Mouse (Mus musculus) gastrocnemius, adult 2 months (tissue): ENCODE results near the gene Kmt2d. TPM values are rescaled to one million over a fixed set of nuclear protein-coding genes. Genes with fewer than 3 reads are reported as not detected.

Experiments used
- DNase-seq: peaks from one replicate; pipeline ENCODE4 v3.0.0; 2022
- H3K27ac ChIP-seq: fragments of 200-600 bp; 2 replicates; pipeline ENCODE4 v1.8.1; 2022; ENCODE audit warnings: mild to moderate bottlenecking
- H3K4me3 ChIP-seq: fragments of 200-600 bp; 2 replicates; pipeline ENCODE4 v1.8.1; 2022; ENCODE audit warnings: mild to moderate bottlenecking, moderate library complexity
- CTCF ChIP-seq: fragments of 200-600 bp; IDR thresholded peaks from 2 replicates; pipeline ENCODE4 v1.8.1; 2022; ENCODE audit warnings: antibody characterized with exemption, mild to moderate bottlenecking, moderate library complexity
- intact Hi-C: fragments of 180-260 bp; cut with DNase I; formaldehyde crosslinking; loops from one replicate; pipeline ENCODE4 v1.15.1; 2025
- total RNA-seq, 2 experiments: library from RNA; stranded (reverse); gene quantifications; 2 replicates each; pipeline ENCODE4 v1.2.3; 2021

Gene Kmt2d
- total RNA-seq, 2 experiments from 2014 or later, result 53.6 to 56.3 TPM

DNA sequence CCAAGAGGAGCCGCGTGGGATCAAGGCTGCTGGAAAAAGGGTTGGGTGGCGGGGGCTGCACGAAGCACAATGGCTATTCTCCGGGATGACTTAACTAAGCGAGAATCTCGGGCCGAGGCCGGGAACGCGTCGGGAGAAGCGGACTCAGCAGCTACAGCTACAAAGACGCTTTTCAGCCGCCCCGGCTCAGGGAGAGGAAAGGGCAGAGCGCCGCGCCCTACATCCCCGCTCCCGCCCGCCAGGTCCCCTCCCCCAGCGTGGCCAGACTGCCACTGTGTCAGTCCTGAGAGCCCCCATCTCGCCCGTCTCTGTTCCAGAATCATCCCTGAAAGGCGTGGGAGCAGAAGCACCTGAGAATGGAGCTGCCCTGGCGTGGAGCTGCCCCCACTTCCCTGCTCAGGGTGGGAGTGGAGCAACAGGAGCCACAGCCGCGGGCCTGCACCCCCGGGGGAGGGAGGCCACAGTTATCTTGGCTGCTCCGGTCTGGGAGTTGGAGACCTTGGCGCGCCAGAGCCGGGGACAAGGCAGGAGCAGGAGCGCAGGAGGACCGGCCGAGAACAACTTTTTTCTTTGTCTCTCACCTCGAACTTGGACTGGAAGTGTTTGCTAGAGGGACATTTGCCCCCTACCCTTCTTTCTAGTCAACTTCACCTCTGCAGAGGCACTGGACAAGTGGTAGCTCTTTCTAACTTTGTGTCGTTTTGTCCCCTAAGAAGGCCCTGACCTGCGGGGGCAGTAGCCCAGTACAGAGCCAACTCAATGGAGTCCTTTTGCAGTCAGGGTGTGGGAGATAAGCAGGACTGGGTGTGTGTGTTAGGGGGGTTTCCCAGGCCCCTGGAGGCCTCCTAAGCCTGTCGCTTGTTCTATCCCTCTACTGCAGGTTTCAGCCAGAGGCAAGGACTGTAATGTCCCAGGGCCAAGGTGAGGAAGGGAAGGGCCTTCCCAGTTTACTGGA is 24.9 kb upstream of the Kmt2d start:
- H3K27ac ChIP-seq, result peak overlapping the region; percentile 78
- peak; percentile 53 for DNase-seq
- no peak for TF ChIP-seq CTCF
- intact Hi-C loops, result no loop called here
- peak overlapping the region; percentile 83 for H3K4me3 ChIP-seq

DNA sequence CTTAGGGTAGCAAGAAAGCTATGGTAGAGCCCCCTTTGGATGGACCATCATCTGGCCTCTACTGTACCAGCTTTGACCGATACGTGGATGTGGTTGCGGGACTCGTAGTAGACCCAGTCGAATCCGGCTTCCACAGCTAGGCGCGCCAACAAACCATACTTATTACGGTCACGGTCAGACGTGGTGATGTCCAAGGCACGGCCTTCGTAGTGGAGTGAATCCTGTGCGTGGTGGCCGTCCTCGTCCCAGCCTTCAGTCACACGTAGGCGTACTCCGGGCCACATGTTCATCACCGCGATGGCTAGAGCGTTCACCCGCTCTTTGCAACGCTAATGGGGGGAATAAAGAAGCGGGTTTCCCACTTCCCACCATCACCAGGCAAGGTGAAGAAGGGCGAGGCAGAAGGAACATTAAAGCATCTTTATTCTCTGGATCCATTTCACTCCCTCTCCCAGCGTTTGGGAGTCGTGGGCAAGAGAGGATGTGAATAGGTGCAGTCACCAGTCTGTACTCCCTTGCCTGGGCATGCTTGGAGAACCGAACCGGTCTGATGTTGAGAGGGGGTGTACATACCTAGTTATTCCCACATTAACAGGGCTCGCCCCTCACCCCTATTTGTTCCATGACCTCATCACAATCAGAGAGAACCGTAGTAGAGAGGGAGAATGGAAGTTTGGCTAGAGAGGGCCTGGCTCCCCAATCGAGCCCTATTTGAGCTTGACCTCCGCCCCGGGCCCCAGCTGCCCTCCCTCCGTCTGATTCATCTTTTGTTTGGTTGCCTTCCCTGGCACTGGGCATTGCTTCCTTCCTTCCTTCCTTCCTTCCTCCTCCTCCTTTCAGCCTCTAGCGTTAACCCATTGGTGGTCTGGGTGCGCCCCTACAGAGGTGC is 24.0 kb upstream of the Kmt2d start:
- peak; percentile 13 for DNase-seq
- Histone ChIP-seq H3K4me3 (peak overlapping the region; percentile 83), H3K27ac (peak overlapping the region; percentile 78)
- TF ChIP-seq CTCF, result no peak
- intact Hi-C loops, result no loop called here

DNA sequence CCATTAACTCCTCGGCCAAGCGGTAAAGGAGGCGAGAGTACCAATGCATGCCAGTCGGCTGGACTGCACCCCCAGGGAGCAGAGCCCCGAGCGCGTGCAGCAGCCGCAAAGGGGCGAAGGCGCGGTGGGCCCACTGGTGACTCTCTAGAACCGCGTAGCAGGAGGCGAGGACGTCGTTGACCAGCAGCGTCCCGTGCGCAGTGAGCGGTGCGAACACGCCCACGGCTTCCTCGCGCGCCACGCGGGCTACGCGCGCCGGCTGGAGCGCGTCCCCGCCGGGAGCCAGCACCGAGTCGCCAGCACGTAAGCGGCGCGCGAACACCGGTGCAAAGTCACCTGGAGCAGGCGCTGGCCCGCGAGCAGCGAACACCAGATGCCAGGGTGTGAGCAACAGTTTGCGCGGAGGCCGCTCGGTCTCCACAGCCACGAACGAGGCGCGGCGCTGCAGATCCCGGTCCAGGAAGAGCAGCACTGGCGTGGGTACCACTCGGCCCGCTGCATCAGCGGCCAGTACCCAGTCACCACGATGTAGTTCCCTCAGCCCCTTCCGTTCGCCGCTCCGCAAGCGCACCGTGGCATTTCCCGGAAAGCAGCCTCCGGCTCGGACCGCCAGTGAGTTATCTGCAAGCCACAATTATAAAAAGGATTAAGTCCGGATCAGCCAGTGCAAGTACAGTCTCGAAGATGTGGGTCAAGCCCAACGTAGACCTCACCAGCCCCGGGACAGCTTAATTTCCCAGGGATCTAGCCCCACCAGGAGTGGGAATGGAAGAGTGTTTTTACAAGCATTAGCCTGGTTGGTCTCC is 23.1 kb upstream of the Kmt2d start, which contains the start of gene Rhebl1:
Gene Rhebl1, minus strand, starts transcription at position 601 of the 806 bp plus-strand sequence.
- intact Hi-C loops, result no loop called here
- DNase-seq, result peak; percentile 63

DNA sequence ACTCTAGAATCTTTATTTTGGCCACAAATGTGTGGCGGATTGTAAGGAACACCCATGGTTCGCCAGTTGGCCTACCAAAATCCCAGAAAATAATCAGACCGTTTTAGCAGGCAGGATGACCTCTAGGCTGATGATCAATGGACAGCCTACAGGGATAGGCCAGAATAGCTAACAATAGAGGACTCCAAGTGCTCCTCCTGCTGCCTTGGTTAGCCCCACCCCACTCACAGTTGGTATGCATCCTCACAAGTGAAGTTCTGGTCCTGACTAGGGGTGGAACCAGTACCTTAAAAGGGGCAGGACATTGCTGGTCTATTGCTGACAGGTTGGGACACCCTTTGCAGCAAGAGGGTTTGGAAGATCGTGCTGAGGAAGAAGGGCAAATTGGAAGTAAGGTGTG is 22.0 kb upstream of the Kmt2d start:
- Histone ChIP-seq H3K27ac (no peak overlapping the region), H3K4me3 (no peak overlapping the region; the same call in 1 of the 2 replicates)
- intact Hi-C loops, result no loop called here
- TF ChIP-seq CTCF, result no peak
- DNase-seq, result no peak

More for the DNA sequence above, 23.1 kb upstream of the Kmt2d start, which contains the start of gene Rhebl1:
- Histone ChIP-seq H3K4me3 (peak within 1 kb of the TSS; percentile 83), H3K27ac (peak within 1 kb of the TSS; percentile 78)
- TF ChIP-seq CTCF, result no peak

DNA sequence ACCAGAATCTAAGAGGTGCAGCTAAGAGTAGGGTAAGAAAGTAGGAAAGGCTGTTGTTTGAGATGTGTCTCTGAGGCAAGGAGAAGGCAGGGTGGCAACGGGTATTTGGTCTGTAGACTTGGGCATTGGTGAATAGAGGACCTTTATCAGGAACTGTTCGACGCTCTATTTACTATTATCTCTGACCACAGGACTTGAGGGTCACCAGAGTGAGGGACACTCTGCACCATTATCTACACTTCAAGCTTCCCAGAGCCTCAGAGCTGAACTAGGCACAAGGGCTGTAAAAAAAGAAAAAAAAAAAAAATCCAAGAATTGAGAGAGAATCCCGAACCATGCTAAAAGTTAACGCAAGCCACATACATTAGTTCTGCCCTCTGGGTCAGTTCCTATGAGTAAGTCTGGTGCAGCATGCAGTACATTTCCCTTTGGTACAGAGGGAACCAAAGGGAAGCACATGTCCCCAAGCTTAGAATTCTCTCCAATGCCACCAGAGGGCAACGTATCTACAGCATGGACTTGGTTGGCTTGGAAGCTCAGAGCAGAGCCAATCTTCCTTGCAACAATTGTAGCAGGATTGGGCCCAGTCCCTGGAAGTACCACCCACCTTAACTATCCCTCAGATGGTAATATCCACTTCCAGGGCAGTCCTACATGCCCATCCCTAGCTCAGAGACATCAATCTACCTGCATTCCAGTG is 21.1 kb upstream of the Kmt2d start:
- TF ChIP-seq CTCF, result peak; percentile 90
- Histone ChIP-seq H3K4me3 (no peak overlapping the region), H3K27ac (no peak overlapping the region)
- DNase-seq, result peak; percentile 67
- intact Hi-C loops, result loop anchor here (1.0 kb wide), 2 partner anchors 36 to 102 kb away; no protein-coding TSS in a partner anchor

DNA sequence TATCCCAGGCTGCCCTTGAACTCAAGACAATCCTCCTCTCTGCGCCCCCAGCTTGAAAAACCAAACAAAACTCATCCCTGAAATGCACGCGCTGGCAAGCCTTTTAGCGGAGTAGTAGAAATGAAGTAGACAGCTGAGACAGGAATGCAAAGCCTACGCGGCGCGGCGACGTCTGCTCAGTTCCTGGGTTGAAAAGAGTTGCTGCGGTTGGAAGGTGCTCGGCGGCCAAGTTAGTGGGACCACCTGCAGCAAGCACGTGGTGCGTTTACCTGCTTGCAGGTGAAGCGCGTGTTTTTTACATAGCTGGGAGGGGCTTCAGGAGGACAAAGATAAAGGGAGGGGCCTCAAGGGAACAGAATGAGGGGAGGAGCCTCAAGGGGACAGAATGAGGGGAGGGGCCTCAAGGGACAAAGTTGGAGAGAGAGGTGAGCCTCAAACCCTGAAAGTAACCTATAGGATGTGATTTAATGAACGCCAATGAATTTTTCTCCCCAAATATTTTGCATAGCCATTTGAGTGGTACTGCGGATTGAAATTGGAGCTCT is 20.3 kb upstream of the Kmt2d start:
- TF ChIP-seq CTCF, result no peak
- Histone ChIP-seq H3K27ac (no peak overlapping the region), H3K4me3 (no peak overlapping the region)
- intact Hi-C loops, result no loop called here
- DNase-seq, result peak; percentile 11

DNA sequence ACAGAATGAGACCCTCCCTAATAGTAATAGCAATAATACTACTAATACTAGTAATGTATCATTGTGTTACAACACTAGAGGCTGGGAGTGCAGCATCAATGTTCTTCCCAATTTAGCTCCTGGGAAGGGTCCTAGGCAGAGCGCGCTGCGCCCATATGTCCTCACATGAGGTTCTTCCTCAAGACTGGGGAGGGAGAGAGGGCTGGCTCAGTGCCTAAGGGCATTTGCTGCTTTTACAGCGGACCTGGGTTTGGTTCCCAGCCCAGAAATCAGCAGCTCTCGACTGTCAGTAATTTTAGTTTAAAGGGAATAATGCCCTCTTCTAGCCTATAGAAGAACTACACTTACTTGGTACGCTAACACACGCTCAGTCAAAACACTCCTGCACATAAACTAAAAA is 16.5 kb upstream of the Kmt2d start:
- no peak for TF ChIP-seq CTCF
- H3K27ac ChIP-seq, result no peak overlapping the region
- intact Hi-C loops, result no loop called here
- DNase-seq, result peak; percentile 3
- no peak overlapping the region for H3K4me3 ChIP-seq

DNA sequence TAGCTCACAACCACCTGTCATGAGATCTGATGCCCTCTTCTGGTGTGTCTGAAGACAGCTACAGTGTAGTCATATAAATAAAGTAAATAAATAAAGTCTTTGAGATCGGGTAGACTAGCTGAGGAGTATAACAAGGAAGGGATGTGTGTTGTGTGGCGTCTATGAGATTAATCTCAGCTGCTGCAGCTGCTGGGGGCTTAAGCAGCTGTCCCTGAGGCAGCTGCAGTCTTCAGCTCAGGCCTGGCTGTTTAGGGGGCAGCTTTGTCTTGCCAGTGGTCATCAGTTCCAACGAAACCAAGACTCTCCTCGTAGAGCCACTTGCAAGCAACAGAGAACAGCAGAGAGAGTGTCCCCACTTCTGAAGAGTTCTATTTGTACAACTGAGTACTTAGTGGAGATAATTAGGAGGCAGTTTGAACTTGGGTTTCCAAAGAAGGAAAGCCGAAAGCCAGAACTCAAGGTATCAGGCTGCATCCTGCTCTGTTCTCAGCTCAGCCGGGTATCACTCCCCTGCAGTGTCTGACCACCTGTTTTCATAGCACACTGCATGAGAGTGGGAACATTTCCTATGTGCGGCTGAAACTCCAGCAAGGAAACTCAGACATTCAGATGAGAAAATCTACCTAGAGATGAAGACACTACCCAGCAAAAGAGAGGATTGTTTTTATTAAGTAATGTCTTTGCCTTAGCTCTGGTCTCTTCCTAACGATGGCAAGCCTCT is 15.8 kb upstream of the Kmt2d start:
- intact Hi-C loops, result no loop called here
- TF ChIP-seq CTCF, result no peak
- peak; percentile 10 for DNase-seq
- no peak overlapping the region for H3K4me3 ChIP-seq
- H3K27ac ChIP-seq, result no peak overlapping the region

DNA sequence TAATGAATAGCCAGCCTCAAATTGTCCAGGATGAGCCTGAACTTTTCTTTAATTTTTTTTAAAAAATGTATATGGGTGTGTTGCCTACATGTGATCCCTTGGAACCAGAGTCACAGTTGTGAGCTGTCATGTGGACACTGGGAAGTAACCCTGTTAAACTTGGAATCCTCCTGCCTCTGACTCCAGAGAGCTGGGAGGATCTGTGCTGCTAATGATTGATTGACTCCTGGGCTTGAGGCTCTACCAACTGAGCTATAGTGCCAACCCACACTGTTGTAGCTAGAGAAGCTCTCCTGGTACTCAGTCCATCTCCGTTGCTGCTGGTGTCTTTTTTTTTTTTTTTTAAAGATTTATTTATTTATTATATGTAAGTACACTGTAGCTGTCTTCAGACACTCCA is 13.1 kb upstream of the Kmt2d start:
- no peak for DNase-seq
- no peak overlapping the region for H3K4me3 ChIP-seq
- no peak overlapping the region for H3K27ac ChIP-seq
- intact Hi-C loops, result loop anchor here (5.0 kb wide), 1 partner anchor 33 kb away; the partner anchor contains the start of gene Lmbr1l
- no peak for TF ChIP-seq CTCF

DNA sequence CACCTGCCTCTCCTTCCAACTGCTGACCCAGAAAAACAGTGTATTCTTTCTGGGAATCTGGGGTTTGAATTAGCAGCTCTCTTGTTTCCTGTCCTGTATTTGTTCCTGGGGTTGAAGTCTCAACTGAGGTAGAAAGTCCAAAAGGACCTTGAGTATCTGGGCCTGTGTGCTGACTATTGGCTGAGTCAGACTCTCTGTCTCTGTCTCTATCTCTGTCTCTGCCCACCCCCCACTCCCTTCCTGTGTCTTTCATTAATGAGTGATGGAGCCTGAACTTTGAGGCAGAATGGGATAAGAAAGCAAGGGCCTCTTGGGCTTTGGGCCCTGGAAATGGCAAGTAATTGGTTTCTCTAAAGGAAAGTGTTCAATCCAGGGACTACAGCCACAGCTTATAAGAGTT is 12.7 kb upstream of the Kmt2d start:
- TF ChIP-seq CTCF, result no peak
- intact Hi-C loops, result loop anchor here (5.0 kb wide), 1 partner anchor 34 kb away; the partner anchor contains the start of gene Lmbr1l
- H3K4me3 ChIP-seq, result no peak overlapping the region
- no peak for DNase-seq
- H3K27ac ChIP-seq, result no peak overlapping the region
